Mouse (Mus musculus) embryonic fibroblast, embryonic 13.5 days (primary cell): ENCODE data around the gene Hsd17b13. TPM values are rescaled to one million over a fixed set of nuclear protein-coding genes. Genes with fewer than 3 reads are reported as not detected.
"Not testable (repeated sequence)": the region's sequence is repeated elsewhere in the genome, so short reads cannot be mapped to it uniquely, and the experiment has no call there.

ENCODE experiments used
- H3K27ac ChIP-seq: 2 replicates; pipeline ENCODE4 v1.5.1; 2012; ENCODE audit warnings: low read length, control low read depth, inconsistent platforms; ENCODE audit not compliant: insufficient read depth
- H3K4me1 ChIP-seq: 2 replicates; pipeline ENCODE4 v1.6.1; 2011; ENCODE audit warnings: low read length; ENCODE audit not compliant: control insufficient read depth, insufficient read depth
- H3K4me3 ChIP-seq: 2 replicates; pipeline ENCODE4 v1.5.1; 2011; ENCODE audit warnings: mild to moderate bottlenecking, control low read depth, low read length; ENCODE audit not compliant: insufficient read depth
- CTCF ChIP-seq: IDR thresholded peaks from 2 replicates; pipeline ENCODE4 v1.5.1; 2011; ENCODE audit warnings: mild to moderate bottlenecking, control low read depth, low read length, moderate library complexity, borderline replicate concordance; ENCODE audit not compliant: insufficient read depth
- POLR2A ChIP-seq: IDR thresholded peaks from 2 replicates; pipeline ENCODE4 v1.6.1; 2011; ENCODE audit warnings: low read depth, mild to moderate bottlenecking, control low read depth, low read length, moderate library complexity
- polyA plus RNA-seq: library from polyadenylated mRNA; stranded (reverse); fragments of >200 nt; gene quantifications from 2 replicates; pipeline ENCODE4 v1.2.4, GENCODE M21; 2011; ENCODE audit warnings: low read depth; ENCODE audit not compliant: missing spikeins, insufficient read length

Gene Hsd17b13
- polyA plus RNA-seq, 1 experiment: not detected

DNA sequence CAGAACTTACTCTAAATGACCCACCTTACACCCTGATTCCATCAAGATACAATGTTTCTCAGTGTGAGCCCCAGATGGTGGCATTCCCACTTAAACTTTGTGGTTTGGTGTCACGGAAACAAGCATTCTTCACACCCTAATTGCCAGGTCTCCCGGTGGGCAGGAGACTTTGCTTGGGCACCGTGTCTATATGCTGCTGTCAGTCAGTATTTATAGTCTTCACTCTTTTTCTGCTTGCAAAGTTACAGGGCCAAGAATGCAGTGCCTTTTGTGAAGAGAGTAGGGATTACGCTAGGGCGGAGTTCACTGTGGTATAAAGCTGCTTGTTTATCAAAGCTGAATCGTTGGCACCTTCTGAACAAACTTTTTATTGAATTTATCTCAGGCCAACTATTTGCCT, 34.0 kb downstream of the Hsd17b13 start:
- no peak overlapping the region for H3K4me3 ChIP-seq
- TF ChIP-seq POLR2A: no peak
- TF ChIP-seq CTCF: no peak
- H3K4me1 ChIP-seq: no peaks in the 10 kb centered on the region
- H3K27ac ChIP-seq: no peak overlapping the region

DNA sequence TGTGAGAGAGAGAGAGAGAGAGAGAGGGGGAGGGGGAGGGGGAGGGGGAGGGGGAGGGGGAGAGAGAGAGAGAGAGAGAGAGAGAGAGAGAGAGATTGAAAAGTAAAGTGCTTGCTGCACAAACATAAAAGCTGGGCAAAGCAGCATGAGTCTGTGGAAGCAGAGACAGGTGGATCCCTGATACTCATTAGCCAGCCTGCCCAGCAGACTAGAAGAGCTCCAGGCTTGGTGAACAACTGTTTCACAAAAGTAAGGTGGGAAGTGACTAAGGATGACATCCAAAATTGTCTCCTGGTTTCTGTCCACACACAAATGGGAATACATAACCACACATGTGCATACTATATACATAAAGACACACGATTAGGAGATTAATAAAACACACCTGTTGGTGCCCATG, 37.4 kb downstream of the Hsd17b13 start:
- H3K27ac ChIP-seq: no peak overlapping the region

DNA sequence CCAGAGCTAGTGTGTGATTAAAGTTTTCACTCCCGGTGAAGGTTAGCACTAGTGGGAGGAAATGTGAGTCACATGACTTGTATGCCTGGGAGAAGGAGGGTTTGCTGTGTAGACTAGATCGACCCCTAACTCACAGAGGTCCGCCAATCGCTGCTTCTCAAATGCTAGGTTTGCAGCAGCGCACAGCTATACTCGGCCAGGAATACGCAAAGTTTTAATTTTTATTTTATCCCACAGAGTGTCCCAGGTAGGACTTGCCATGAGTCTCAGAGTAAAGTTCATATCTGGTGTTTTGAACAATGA, 37.9 kb downstream of the Hsd17b13 start:
- H3K27ac ChIP-seq: no peak overlapping the region
- H3K4me1 ChIP-seq: no peaks in the 10 kb centered on the region
- H3K4me3 ChIP-seq: no peak overlapping the region
- TF ChIP-seq CTCF (no peak), POLR2A (no peak)

More for the DNA sequence above, 37.4 kb downstream of the Hsd17b13 start:
- no peaks in the 10 kb centered on the region for H3K4me1 ChIP-seq
- H3K4me3 ChIP-seq: no peak overlapping the region
- TF ChIP-seq POLR2A (no peak), CTCF (no peak)

DNA sequence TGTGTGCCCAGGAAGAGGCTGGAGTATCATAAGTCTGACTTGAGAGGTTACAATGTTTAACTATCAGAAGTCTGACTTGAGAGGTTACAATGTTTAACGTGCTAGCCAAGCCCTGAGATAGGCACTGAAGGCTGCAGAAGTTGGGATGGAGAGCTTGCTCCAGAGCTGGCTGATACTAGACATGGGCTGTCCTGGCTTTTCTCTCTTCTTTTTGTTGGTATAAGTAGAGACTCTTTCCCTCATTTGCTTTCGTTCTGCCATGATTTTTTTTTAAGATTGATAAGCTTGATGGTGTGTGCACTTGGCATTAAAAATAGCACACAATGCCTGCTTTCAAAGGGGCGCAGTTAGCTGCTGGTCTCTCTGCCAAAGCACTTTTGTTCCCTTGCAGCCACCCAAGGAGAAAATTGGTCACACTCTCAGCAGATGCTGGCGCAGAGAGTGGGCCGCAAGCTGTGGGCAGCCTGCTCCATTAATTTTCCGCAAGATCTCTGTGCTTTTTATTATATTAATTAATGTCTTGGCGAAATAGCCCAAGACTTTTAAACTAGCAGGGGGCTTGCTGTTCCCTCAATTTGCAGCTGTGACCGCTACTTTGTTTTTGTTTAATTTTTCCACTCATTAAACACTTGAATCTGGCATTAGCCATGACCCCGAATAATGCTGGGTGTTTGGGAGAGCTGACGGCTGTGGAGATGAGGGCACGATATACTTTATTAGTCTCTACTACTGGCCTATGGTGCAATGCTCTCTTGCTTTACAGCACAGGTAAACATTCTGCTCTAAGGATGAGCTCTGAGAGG, 38.5 kb downstream of the Hsd17b13 start:
- Histone ChIP-seq H3K4me1 (no peaks in the 10 kb centered on the region), H3K27ac (no peak overlapping the region), H3K4me3 (no peak overlapping the region)
- TF ChIP-seq POLR2A (no peak), CTCF (no peak)

DNA sequence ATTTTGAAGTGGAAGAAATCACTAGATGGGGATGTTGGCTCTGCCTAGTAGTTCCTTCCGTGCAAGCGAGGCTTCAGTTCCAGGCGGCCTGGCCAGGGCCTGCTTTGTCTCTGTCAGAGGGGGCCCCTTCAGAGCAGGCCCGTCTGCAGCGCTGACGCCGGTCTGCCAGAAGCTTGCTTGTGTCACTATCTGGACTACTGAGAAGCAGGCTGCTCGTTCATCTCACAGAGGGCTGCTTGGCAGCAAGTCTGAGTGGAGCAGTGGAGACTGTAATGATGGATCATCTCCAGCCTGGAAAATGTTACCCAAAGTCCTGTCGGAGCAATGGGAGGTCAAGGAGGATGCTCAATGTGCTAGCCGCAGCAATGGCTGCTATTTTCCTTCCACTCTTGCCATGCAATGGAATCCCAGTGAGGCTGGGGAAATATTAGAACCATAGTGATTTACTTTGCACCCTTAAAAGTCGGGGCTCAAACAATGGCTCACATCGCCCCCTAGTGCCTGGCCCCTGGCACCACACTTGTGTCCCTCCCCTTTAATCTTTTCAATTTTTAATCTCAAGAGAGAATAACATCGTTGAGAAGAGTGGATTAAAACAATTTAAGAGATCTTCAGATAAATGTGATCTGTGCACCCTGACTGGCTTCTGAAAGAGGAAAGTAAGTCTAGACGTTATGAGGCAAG, 40.2 kb downstream of the Hsd17b13 start:
- peak; percentile 47; the same call in 1 of the 2 replicates for TF ChIP-seq CTCF
- no peak for TF ChIP-seq POLR2A
- Histone ChIP-seq H3K27ac (no peak overlapping the region), H3K4me3 (no peak overlapping the region), H3K4me1 (no peaks in the 10 kb centered on the region)

DNA sequence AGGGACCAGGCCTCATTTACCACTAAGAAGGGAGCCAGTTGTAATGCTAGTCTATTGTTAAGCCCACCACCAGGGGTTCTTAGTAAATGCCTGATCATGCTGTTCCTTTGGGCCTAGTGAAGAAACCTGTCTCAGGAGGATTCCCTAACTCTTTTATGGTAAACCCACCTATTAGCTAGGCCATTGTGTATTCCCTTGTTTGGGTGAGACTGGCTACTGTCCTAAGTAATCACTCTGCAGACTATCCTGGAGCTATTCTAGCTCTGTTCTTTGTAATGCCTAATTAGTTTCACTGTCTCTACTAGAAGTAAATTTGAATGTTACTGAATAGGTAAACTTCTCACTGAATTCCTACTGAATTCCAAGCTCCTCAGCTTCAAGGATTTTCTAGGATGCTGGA, 45.3 kb downstream of the Hsd17b13 start:
- H3K4me1 ChIP-seq, H3K27ac ChIP-seq, H3K4me3 ChIP-seq: not testable (repeated sequence)

DNA sequence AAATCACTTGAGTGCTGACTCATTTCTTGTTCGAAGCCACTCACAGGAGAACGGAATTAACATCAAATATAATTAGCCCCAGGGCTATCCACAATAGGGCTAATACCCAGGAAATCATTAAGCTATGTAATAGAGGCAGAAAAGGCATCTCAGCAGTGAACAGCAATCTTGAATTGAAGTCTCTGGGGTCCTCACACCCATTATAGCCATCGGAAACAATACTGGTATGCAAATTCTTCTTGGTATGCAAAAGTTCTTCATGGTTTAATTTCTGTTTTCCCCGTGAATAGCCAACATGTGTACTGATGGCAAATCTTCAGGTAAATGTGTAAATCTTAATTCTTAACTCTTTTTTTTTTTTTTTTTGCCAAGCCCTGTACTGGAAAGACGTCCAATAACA, 46.7 kb downstream of the Hsd17b13 start:
- TF ChIP-seq POLR2A (no peak), CTCF (no peak)
- no peak overlapping the region for H3K4me3 ChIP-seq
- no peaks in the 10 kb centered on the region; the same call in 1 of the 2 replicates for H3K4me1 ChIP-seq
- no peak overlapping the region for H3K27ac ChIP-seq

DNA sequence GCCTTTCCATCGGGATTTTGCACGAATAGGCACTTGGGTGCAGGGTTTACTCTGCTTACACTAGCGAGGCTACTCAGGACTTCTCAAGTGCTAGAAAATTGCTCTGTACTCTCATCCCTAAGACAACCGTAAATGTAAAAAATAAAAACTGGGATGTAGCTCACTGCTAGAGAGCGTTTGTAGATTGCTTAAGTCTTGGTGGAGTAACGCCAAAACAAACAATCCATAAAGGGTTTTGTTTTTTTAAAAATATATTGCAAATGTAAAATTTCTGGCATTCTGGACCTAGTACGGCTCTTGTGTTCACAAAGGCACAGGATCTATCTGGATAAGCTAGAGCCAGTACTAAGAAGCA, 49.0 kb downstream of the Hsd17b13 start:
- no peak overlapping the region for H3K27ac ChIP-seq
- TF ChIP-seq CTCF (no peak), POLR2A (no peak)

DNA sequence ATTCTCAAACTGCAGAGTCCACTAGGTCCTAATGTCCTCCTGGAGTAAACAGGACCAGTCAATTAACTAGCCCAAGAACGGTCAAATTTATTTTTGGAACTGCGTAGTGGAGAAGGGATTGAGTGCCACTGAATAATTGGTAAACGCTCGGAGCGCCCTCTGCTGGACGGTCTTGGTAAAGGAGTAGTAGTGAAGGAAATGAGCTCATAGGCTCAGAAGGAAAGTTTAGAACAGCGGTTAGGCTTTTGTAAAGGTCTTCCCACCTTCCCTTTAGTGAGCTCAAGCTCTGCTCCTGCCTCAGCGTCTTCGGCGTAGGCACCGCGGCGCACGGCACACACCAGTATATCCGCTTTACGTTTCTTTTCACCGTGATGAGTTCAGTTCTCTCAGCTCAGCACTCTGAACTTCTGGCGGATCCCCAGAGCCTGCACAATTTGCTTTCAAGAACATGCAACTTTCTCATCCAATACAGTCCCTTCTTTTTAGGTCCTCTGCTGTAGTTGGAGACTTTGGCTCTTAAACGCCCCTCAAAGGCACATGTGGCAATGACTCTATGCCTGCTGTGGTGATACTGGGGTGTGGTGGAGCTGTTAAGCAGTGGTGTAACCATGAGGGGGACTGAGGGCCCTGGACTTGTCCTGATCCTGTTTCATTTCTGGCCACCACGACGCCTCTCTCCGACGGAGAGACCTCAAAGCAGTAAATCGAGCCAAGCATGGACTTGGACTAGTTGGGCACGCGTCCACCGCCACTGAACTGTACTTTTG, 49.6 kb downstream of the Hsd17b13 start:
- Histone ChIP-seq H3K4me1 (no peaks in the 10 kb centered on the region; the same call in 1 of the 2 replicates), H3K4me3 (no peak overlapping the region), H3K27ac (no peak overlapping the region)
- TF ChIP-seq CTCF: peak; percentile 53; the same call in 1 of the 2 replicates
- no peak for TF ChIP-seq POLR2A

More for the DNA sequence above, 49.0 kb downstream of the Hsd17b13 start:
- Histone ChIP-seq H3K4me3 (no peak overlapping the region), H3K4me1 (no peaks in the 10 kb centered on the region; the same call in 1 of the 2 replicates)

DNA sequence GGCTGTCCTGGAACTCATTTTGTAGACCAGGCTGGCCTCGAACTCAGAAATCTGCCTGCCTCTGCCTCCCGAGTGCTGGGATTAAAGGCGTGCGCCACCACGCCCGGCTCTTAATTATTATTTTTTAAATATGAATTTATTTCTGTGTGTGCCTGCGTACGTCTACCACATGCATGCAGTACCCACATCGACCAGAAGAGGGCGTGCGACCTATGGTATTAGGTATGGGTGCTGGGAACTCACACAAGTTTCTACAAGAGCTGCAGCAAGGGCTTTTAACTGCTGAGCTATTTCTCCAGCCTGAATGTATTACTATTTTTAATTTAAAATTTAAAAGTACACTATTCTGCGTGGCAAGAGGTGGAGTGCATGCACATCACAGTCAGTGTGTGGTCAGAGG, 50.8 kb downstream of the Hsd17b13 start:
- no peak for TF ChIP-seq POLR2A
- TF ChIP-seq CTCF: peak; percentile 40; the same call in 1 of the 2 replicates
- Histone ChIP-seq H3K4me1 (no peaks in the 10 kb centered on the region; the same call in 1 of the 2 replicates), H3K27ac (no peak overlapping the region), H3K4me3 (no peak overlapping the region)
